20 mouse cellular contexts compared by ENCODE assay signal in the genomic region with DNA sequence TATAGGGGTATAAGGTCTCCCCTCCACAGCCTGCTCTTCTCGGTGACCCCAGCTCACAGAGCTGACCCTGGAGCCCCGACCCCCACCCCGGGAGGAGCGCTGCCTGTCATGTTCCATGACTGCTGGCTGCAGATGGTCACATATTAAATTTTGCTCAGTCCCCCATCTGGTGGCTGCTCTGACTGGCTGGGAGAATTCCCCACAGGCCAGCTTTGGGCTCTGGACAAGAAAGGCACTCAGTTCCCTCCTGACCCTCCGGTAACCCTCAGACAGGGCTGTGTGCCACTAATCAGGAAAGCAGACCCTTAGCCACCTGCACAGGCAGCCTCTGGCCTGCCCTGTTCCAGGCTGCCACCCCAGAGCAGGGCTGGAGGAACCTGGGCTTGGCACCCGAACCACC. TPM values are rescaled to one million over a fixed set of nuclear protein-coding genes. Genes with fewer than 3 reads are reported as not detected.
A peak's percentile ranks its signal among the peaks of the same experiment; 100 is the strongest.
DNase-seq lines count a peak whose midpoint lies in the region; ATAC-seq and TF ChIP-seq lines count a peak whose summit lies in the region.
"Had no signal": no experiment of that assay in that cellular context is flagged by ENCODE, and none has a peak within 500 bp of the region (broad histone marks: within the 10 kb centered on the region; RNA-seq: fewer than 3 reads in every experiment).

No protein-coding gene starts in this region.

- H3K4me2 ChIP-seq in midbrain, postnatal 0 days (ENCODE audit: low read depth, low read length, poor library complexity, severe bottlenecking): no peak overlapping the region
- no peak overlapping the region for H3K4me2 ChIP-seq in midbrain, embryonic 14.5 days (ENCODE audit: low read length)
- H3K4me2 ChIP-seq: embryonic facial prominence, embryonic 13.5 days; forebrain, embryonic 13.5 days; heart, embryonic 13.5 days; intestine, embryonic 15.5 days had no signal

- no peaks in the 10 kb centered on the region for H3K4me1 ChIP-seq in midbrain, postnatal 0 days (ENCODE audit: insufficient read depth, low read length)
- H3K4me1 ChIP-seq in midbrain, embryonic 14.5 days (ENCODE audit: control insufficient read depth, insufficient read depth, low read length): no peaks in the 10 kb centered on the region
- H3K4me1 ChIP-seq: embryonic facial prominence, embryonic 13.5 days; forebrain, embryonic 13.5 days; heart, embryonic 13.5 days; intestine, embryonic 15.5 days had no signal

- H3K4me3 ChIP-seq in gastrocnemius, adult 2 months: no peak overlapping the region
- no peak overlapping the region for H3K4me3 ChIP-seq in midbrain, postnatal 0 days (ENCODE audit: low read depth, low read length)
- H3K4me3 ChIP-seq in midbrain, embryonic 14.5 days (replicated peaks; ENCODE audit: low read depth, low read length): no peak overlapping the region
- H3K4me3 ChIP-seq: embryonic facial prominence, embryonic 13.5 days; forebrain, embryonic 13.5 days; heart, embryonic 13.5 days; intestine, embryonic 15.5 days had no signal

- H3K9ac ChIP-seq in midbrain, postnatal 0 days (replicated peaks; ENCODE audit: low read length, poor library complexity, severe bottlenecking): no peak overlapping the region
- no peak overlapping the region for H3K9ac ChIP-seq in midbrain, embryonic 14.5 days (replicated peaks; ENCODE audit: low read length)
- H3K9ac ChIP-seq: embryonic facial prominence, embryonic 13.5 days; forebrain, embryonic 13.5 days; forebrain, postnatal 0 days; heart, embryonic 13.5 days; intestine, embryonic 15.5 days had no signal

- no peak for ATAC-seq in midbrain, postnatal 0 days (ENCODE audit: low FRiP score)
- no peak for ATAC-seq in midbrain, embryonic 14.5 days (ENCODE audit: low FRiP score, low TSS enrichment)
- ATAC-seq: forebrain, embryonic 13.5 days; forebrain, postnatal 0 days; intestine, embryonic 15.5 days had no signal

- 76% methylated on average over 6 of the region's 6 CpGs for WGBS in midbrain, postnatal 0 days
- WGBS in midbrain, embryonic 14.5 days: 72% methylated on average over 6 of the region's 6 CpGs

- H3K27me3 ChIP-seq in midbrain, postnatal 0 days (ENCODE audit: insufficient read depth, low read length): no peaks in the 10 kb centered on the region
- H3K27me3 ChIP-seq in midbrain, embryonic 14.5 days (ENCODE audit: control insufficient read depth, insufficient read depth, low read length): no peaks in the 10 kb centered on the region
- H3K27me3 ChIP-seq: CH12.LX; embryonic facial prominence, embryonic 13.5 days; forebrain, embryonic 13.5 days; intestine, embryonic 15.5 days had no signal

- intact Hi-C loops in gastrocnemius, adult 2 months (cut with DNase I): no loop called here

- no peaks in the 10 kb centered on the region for H3K9me3 ChIP-seq in midbrain, postnatal 0 days (ENCODE audit: low read length)
- no peaks in the 10 kb centered on the region for H3K9me3 ChIP-seq in midbrain, embryonic 14.5 days (ENCODE audit: control insufficient read depth, low read length)
- H3K9me3 ChIP-seq: embryonic facial prominence, embryonic 13.5 days; forebrain, embryonic 13.5 days; heart, embryonic 13.5 days; intestine, embryonic 15.5 days had no signal

- peak; percentile 22 for DNase-seq in gastrocnemius, adult 2 months
- DNase-seq in gastrocnemius, postnatal 25 days: no peak
- peak; percentile 9 to 18 for DNase-seq in layer of hippocampus, postnatal 36 days
- DNase-seq in layer of hippocampus, postnatal 25 days (ENCODE audit: extremely low spot score in 1 of 2, low spot score in 1 of 2): no peak
- DNase-seq in midbrain, postnatal 0 days (ENCODE audit: low spot score): peak; percentile 51
- DNase-seq in midbrain, embryonic 14.5 days: no peak
- DNase-seq in mesoderm, embryonic 11.5 days (ENCODE audit: low read depth, low spot score): peak; percentile 42
- DNase-seq: adrenal gland, adult 2 months; adrenal gland, postnatal 25 days; cerebellum, adult 18-20 months; cerebellum, postnatal 36 days; forebrain, postnatal 0 days; gastrocnemius, postnatal 36 days; heart, adult 11 months; heart, postnatal 36 days had no signal

- H3K27ac ChIP-seq in gastrocnemius, adult 2 months: peak overlapping the region; percentile 16; the same call in 1 of the 2 replicates
- H3K27ac ChIP-seq in midbrain, postnatal 0 days (ENCODE audit: low read depth, low read length): no peak overlapping the region
- H3K27ac ChIP-seq in midbrain, embryonic 14.5 days (replicated peaks; ENCODE audit: low read depth, low read length): no peak overlapping the region
- H3K27ac ChIP-seq: embryonic facial prominence, embryonic 13.5 days; forebrain, embryonic 13.5 days; heart, embryonic 13.5 days; intestine, embryonic 15.5 days had no signal

- no peaks in the 10 kb centered on the region for H3K36me3 ChIP-seq in midbrain, postnatal 0 days (ENCODE audit: insufficient read depth, low read length)
- no peaks in the 10 kb centered on the region for H3K36me3 ChIP-seq in midbrain, embryonic 14.5 days (ENCODE audit: control insufficient read depth, insufficient read depth, low read length)
- H3K36me3 ChIP-seq: embryonic facial prominence, embryonic 13.5 days; heart, embryonic 13.5 days; intestine, embryonic 15.5 days had no signal

- no peak for TF ChIP-seq CTCF in gastrocnemius, adult 2 months (IDR thresholded peaks at IDR 0.05)
- no peak for TF ChIP-seq CTCF in midbrain, postnatal 0 days (IDR thresholded peaks at IDR 0.05)

RNA-seq across cellular contexts. Expression of gene Nos1, which starts 38.0 kb away (rescaled TPM):
- 10 to 100 TPM; 50.9 to 64.4 TPM for total RNA-seq in gastrocnemius, adult 2 months (2021)
- 10 to 100 TPM; 28.5 to 39.3 TPM for total RNA-seq in gastrocnemius, postnatal 25 days (2021)
- 10 to 100 TPM; 65.0 to 69.8 TPM for total RNA-seq in layer of hippocampus, postnatal 36 days (2021)
- total RNA-seq in layer of hippocampus, postnatal 25 days (2021): 10 to 100 TPM; 46.2 to 62.5 TPM
- 17.8 and 25.7 TPM in 2 replicates for total RNA-seq in midbrain, postnatal 0 days (2014; rRNA removed)
- polyA plus RNA-seq in midbrain, postnatal 0 days (2015; fragmentation: Nextera tagmentation; extraction: Ambion mirVana): 3.4 and 3.5 TPM in 2 replicates
- polyA plus RNA-seq in midbrain, embryonic 14.5 days (2014; fragmentation: Nextera tagmentation; extraction: Ambion mirVana): 1.9 and 2.5 TPM in 2 replicates

Comparison
In these comparisons a context has a peak if more than half of its experiments do, and no peak if none do; other contexts are left out.
1. DNase-seq: peak in gastrocnemius, adult 2 months (single experiment), layer of hippocampus, postnatal 36 days (2 of 2), midbrain, postnatal 0 days (single experiment) and mesoderm, embryonic 11.5 days (single experiment); none in gastrocnemius, postnatal 25 days (single experiment), layer of hippocampus, postnatal 25 days (0 of 2) and midbrain, embryonic 14.5 days (single experiment).